Mouse (Mus musculus): Measurements from ENCODE around the gene Dnmt3c. TPM values are rescaled to one million over a fixed set of nuclear protein-coding genes. Genes with fewer than 3 reads are reported as not detected.

The Dnmt3c gene
- polyA plus RNA-seq, 2 experiments, result 0.06 to 0.08 TPM

DNA sequence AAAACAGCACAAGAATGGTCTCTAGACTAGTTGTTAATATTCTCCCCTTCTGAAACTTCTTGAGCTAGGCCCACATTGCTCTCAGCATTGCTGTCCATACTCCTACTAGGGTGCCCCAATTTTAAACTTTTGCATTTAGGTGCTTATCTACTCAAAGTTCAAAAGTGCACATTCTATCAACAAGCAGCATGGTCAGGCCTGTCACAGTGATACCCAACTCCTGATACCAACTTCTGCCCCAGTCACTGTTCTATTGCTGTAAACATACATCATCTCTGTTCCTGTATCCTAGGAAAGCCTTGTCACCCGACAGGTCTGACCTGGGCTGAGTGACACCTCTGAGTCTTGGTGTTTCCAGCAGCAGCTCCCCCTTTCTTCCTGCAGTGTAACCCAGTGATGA lies 26.6 kb downstream of the Dnmt3c start:
- Histone ChIP-seq H3K9ac (ENCODE audit: low read depth, low read length, severe bottlenecking) (no peak overlapping the region), H3K4me1 (ENCODE audit: control insufficient read depth, insufficient read depth, low read length) (no peaks in the 10 kb centered on the region), H3K27ac (replicated peaks; ENCODE audit: low read depth, low read length) (no peak overlapping the region), H3K36me3 (ENCODE audit: control insufficient read depth, insufficient read depth, low read length) (no peaks in the 10 kb centered on the region), H3K27me3 (ENCODE audit: control insufficient read depth, insufficient read depth, low read length) (no peaks in the 10 kb centered on the region), H3K4me2 (replicated peaks; ENCODE audit: low read depth, low read length, severe bottlenecking) (no peak overlapping the region), H3K4me3 (replicated peaks; ENCODE audit: low read length) (no peak overlapping the region), H3K9me3 (ENCODE audit: control insufficient read depth, low read length) (no peaks in the 10 kb centered on the region)
- 76% methylated on average over 1 of the region's 1 CpGs for WGBS
- no peak for TF ChIP-seq POLR2A (IDR thresholded peaks at IDR 0.05; ENCODE audit: borderline replicate concordance, extremely low read depth, insufficient read depth, insufficient read length)
- DNase-seq (ENCODE audit: low spot score) (no peak), ATAC-seq (ENCODE audit: low FRiP score, low read depth) (no peak)

DNA sequence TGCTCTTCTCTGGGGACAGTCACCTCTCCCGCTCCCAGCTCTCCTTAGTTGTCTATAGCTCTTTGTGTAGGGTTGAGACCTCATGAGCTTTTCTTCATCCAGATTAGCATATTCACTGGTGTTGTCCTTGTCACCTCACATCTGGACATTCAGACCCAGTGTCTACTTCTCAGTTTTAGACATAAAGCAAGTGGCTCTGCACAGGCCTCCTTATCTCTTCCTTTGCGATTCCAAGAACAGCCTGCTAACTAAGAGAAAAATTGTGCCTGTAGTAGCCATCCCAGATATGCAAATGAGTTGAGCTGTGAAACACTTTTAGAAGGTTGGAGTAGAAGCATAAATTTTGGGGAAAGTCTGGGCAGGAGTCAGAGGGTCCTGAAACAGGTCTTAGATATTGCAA lies 28.0 kb downstream of the Dnmt3c start:
- H3K9ac ChIP-seq (ENCODE audit: low read depth, low read length, severe bottlenecking), result no peak overlapping the region
- ATAC-seq (ENCODE audit: low FRiP score, low read depth) (no peak), DNase-seq (ENCODE audit: low spot score) (no peak)
- H3K27ac ChIP-seq (replicated peaks; ENCODE audit: low read depth, low read length), result no peak overlapping the region
- no peaks in the 10 kb centered on the region for H3K4me1 ChIP-seq (ENCODE audit: control insufficient read depth, insufficient read depth, low read length)
- 97% methylated on average over 2 of the region's 2 CpGs for WGBS
- H3K36me3 ChIP-seq (ENCODE audit: control insufficient read depth, insufficient read depth, low read length), result no peaks in the 10 kb centered on the region
- H3K4me2 ChIP-seq (replicated peaks; ENCODE audit: low read depth, low read length, severe bottlenecking), result no peak overlapping the region
- H3K9me3 ChIP-seq (ENCODE audit: control insufficient read depth, low read length), result no peaks in the 10 kb centered on the region
- no peak overlapping the region for H3K4me3 ChIP-seq (replicated peaks; ENCODE audit: low read length)
- H3K27me3 ChIP-seq (ENCODE audit: control insufficient read depth, insufficient read depth, low read length), result no peaks in the 10 kb centered on the region
- no peak for TF ChIP-seq POLR2A (IDR thresholded peaks at IDR 0.05; ENCODE audit: borderline replicate concordance, extremely low read depth, insufficient read depth, insufficient read length)

DNA sequence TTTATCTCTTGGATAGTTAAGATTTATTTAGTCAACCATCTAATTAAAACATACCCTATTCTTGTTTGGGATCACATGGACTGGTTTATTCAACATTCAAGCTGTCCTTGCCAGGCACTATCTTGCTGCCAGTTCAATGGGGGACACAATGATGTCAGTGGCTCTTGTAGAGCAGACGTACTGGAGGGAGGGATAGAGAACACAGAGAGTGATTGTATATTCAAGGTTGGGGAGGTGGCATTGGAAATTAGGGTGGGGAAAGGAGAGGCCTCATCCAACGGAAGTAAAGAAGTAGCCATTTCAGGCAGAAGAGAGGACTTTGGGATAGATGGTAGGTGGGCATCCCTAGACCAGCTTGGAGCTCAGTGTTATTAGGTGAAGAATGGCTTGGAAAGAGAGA lies 28.4 kb downstream of the Dnmt3c start:
- Histone ChIP-seq H3K9ac (ENCODE audit: low read depth, low read length, severe bottlenecking) (no peak overlapping the region), H3K27me3 (ENCODE audit: control insufficient read depth, insufficient read depth, low read length) (no peaks in the 10 kb centered on the region), H3K27ac (replicated peaks; ENCODE audit: low read depth, low read length) (no peak overlapping the region), H3K4me2 (replicated peaks; ENCODE audit: low read depth, low read length, severe bottlenecking) (no peak overlapping the region), H3K4me1 (ENCODE audit: control insufficient read depth, insufficient read depth, low read length) (no peaks in the 10 kb centered on the region), H3K4me3 (replicated peaks; ENCODE audit: low read length) (no peak overlapping the region), H3K36me3 (ENCODE audit: control insufficient read depth, insufficient read depth, low read length) (no peaks in the 10 kb centered on the region), H3K9me3 (ENCODE audit: control insufficient read depth, low read length) (no peaks in the 10 kb centered on the region)
- ATAC-seq (ENCODE audit: low FRiP score, low read depth), result no peak
- DNase-seq (ENCODE audit: low spot score), result no peak
- TF ChIP-seq POLR2A (IDR thresholded peaks at IDR 0.05; ENCODE audit: borderline replicate concordance, extremely low read depth, insufficient read depth, insufficient read length), result no peak
- 86% methylated on average over 2 of the region's 2 CpGs for WGBS

DNA sequence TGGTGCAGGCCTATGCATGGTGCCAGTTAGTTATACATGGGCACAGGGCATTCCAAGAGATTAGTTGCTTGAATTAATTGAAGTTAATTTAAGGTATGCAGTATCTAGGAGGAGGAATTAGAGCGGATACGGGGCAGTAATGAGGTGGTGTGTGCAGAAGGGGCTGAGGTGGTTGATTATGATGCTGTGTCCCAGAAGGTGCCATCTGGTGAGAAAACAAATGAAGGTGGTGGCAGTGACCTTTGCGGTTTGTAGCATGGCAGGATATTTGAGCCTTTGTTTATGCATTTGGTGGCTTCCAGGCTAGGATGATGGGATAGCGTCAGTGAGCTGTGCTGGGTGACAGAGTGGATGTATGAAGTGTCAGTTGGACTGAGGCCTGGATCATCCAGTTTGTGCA lies 28.8 kb downstream of the Dnmt3c start:
- Histone ChIP-seq H3K4me1 (ENCODE audit: control insufficient read depth, insufficient read depth, low read length) (no peaks in the 10 kb centered on the region), H3K9me3 (ENCODE audit: control insufficient read depth, low read length) (no peaks in the 10 kb centered on the region), H3K27ac (replicated peaks; ENCODE audit: low read depth, low read length) (no peak overlapping the region), H3K27me3 (ENCODE audit: control insufficient read depth, insufficient read depth, low read length) (no peaks in the 10 kb centered on the region), H3K9ac (ENCODE audit: low read depth, low read length, severe bottlenecking) (no peak overlapping the region), H3K4me3 (replicated peaks; ENCODE audit: low read length) (no peak overlapping the region), H3K36me3 (ENCODE audit: control insufficient read depth, insufficient read depth, low read length) (no peaks in the 10 kb centered on the region), H3K4me2 (replicated peaks; ENCODE audit: low read depth, low read length, severe bottlenecking) (no peak overlapping the region)
- no peak for TF ChIP-seq POLR2A (IDR thresholded peaks at IDR 0.05; ENCODE audit: borderline replicate concordance, extremely low read depth, insufficient read depth, insufficient read length)
- no peak for DNase-seq (ENCODE audit: low spot score)
- 97% methylated on average over 4 of the region's 4 CpGs for WGBS
- no peak for ATAC-seq (ENCODE audit: low FRiP score, low read depth)

DNA sequence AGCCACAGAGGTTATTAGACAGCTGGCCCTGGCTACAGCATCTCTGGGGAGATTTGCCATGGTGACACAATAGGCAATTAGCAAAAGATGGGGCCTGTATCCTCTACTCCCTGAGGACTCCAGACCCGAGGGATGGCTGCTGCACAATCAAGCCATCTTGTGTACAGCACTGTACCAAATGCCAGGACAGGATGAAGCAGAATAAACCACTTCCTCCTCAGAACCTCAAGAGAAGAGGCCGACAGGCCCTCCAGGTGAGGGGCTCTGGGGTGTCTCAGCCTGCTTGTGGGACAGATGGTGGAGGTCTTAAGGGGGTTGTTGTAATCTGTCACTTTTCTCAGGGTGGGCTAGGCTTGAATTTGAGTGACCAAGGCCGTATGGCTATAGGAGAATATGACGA lies 37.6 kb downstream of the Dnmt3c start:
- DNase-seq (ENCODE audit: low spot score) (no peak), ATAC-seq (ENCODE audit: low FRiP score, low read depth) (no peak)
- no peak for TF ChIP-seq POLR2A (IDR thresholded peaks at IDR 0.05; ENCODE audit: borderline replicate concordance, extremely low read depth, insufficient read depth, insufficient read length)
- Histone ChIP-seq H3K27me3 (ENCODE audit: control insufficient read depth, insufficient read depth, low read length) (no peaks in the 10 kb centered on the region), H3K4me3 (replicated peaks; ENCODE audit: low read length) (no peak overlapping the region), H3K36me3 (ENCODE audit: control insufficient read depth, insufficient read depth, low read length) (no peaks in the 10 kb centered on the region), H3K27ac (replicated peaks; ENCODE audit: low read depth, low read length) (no peak overlapping the region), H3K9me3 (ENCODE audit: control insufficient read depth, low read length) (no peaks in the 10 kb centered on the region), H3K4me1 (ENCODE audit: control insufficient read depth, insufficient read depth, low read length) (no peaks in the 10 kb centered on the region), H3K9ac (ENCODE audit: low read depth, low read length, severe bottlenecking) (no peak overlapping the region), H3K4me2 (replicated peaks; ENCODE audit: low read depth, low read length, severe bottlenecking) (no peak overlapping the region)
- WGBS, result 66% methylated on average over 4 of the region's 4 CpGs

Measured in limb, embryonic 14.5 days (tissue).